Mouse (Mus musculus) embryonic facial prominence, embryonic 14.5 days (tissue): ENCODE data around the gene Mogs. TPM values are rescaled to one million over a fixed set of nuclear protein-coding genes. Genes with fewer than 3 reads are reported as not detected.

ENCODE experiments used
- ATAC-seq: fragments of 200-750 bp; cut with Nextera tagmentation; 2 replicates; pipeline ENCODE4 v1.8.0; 2017; ENCODE audit warnings: low read depth, moderate number of reproducible peaks, moderate TSS enrichment
- DNase-seq: peaks from one replicate; pipeline ENCODE4 v3.0.0-alpha.2; 2015; ENCODE audit warnings: low spot score
- H3K27ac ChIP-seq: fragments of 300-500 bp; sonication (generic); replicated peaks from 2 replicates; pipeline ENCODE4 v1.5.1; 2014; ENCODE audit warnings: low read depth, mild to moderate bottlenecking, low read length, moderate library complexity
- H3K27me3 ChIP-seq: fragments of 300-500 bp; sonication (generic); replicated peaks from 2 replicates; pipeline ENCODE4 v1.6.1; 2014; ENCODE audit warnings: low read length; ENCODE audit not compliant: control insufficient read depth, insufficient read depth
- H3K36me3 ChIP-seq: fragments of 300-500 bp; sonication (generic); 2 replicates; pipeline ENCODE4 v1.6.1; 2014; ENCODE audit warnings: low read length, mixed read lengths; ENCODE audit not compliant: control insufficient read depth, insufficient read depth
- H3K4me1 ChIP-seq: fragments of 300-500 bp; sonication (generic); 2 replicates; pipeline ENCODE4 v1.6.1; 2014; ENCODE audit warnings: antibody characterized with exemption, low read length; ENCODE audit not compliant: control insufficient read depth, insufficient read depth
- H3K4me2 ChIP-seq: fragments of 300-500 bp; sonication (generic); 2 replicates; pipeline ENCODE4 v1.6.1; 2014; ENCODE audit warnings: low read depth, mild to moderate bottlenecking, low read length, moderate library complexity, mixed read lengths
- H3K4me3 ChIP-seq: fragments of 300-500 bp; sonication (generic); 2 replicates; pipeline ENCODE4 v1.5.1; 2014; ENCODE audit warnings: low read depth, mild to moderate bottlenecking, low read length
- H3K9ac ChIP-seq: fragments of 300-500 bp; sonication (generic); 2 replicates; pipeline ENCODE4 v1.6.1; 2014; ENCODE audit warnings: low read depth, mild to moderate bottlenecking, low read length, moderate library complexity, mixed read lengths
- H3K9me3 ChIP-seq: fragments of 300-500 bp; sonication (generic); 2 replicates; pipeline ENCODE4 v1.6.1; 2016; ENCODE audit warnings: low read length; ENCODE audit not compliant: control insufficient read depth
- WGBS: fragments of 180-500 bp; shearing (Covaris S2); extraction: QIAGEN DNeasy Blood & Tissue Kit; methylation state at CpG from one replicate; pipeline ENCODE4 v1.1.7; 2014; 5-methylcytosine and 5-hydroxymethylcytosine counted together
- polyA plus RNA-seq: library from polyadenylated mRNA; unstranded; fragments of >200 nt; fragmentation: Nextera tagmentation; extraction: Ambion mirVana; gene quantifications from 2 replicates; pipeline ENCODE4 v1.2.1, GENCODE M21; 2014

Gene Mogs
- polyA plus RNA-seq, 1 experiment from 2014 or later, result 49.3 TPM

GRCm38 (mm10) chr6:83124851-83125312 is 9.6 kb downstream of the Mogs start:
- DNase-seq, result peak; percentile 97
- peak overlapping the region; percentile 42 for H3K27ac ChIP-seq
- no peaks in the 10 kb centered on the region for H3K9me3 ChIP-seq
- H3K36me3 ChIP-seq, result 0 out of 2 replicates have a peak, but pooled peaks cover 5% of the 10 kb centered on the region
- peak overlapping the region; percentile 79 for H3K4me2 ChIP-seq
- WGBS, result 0% methylated on average over 30 of the region's 30 CpGs
- H3K9ac ChIP-seq, result peak overlapping the region; percentile 71
- H3K27me3 ChIP-seq, result no peaks in the 10 kb centered on the region
- ATAC-seq, result peak; percentile 19; the same call in 1 of the 2 replicates
- peak overlapping the region; percentile 69 for H3K4me3 ChIP-seq
- H3K4me1 ChIP-seq, result peaks cover 26% of the 10 kb centered on the region

DNA sequence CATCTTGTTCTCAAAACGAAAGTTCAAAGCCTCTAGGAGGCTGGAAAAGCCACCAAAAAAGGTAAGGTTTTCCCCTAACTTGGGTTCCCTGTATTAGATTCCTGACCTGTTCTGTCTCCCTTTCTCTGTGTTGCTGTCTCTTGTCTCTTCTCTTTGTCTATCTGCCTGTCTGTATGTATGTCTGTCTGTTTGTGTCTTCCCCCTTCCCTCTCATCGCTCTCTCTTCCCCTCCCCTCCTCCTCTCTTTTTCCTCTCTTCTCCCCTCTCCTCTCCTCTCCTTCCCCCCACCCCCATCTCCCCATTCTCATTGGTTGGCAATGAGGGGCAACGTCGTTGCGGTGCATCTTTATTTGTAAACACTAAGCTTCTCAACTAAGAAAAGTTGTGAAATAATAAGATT is 10.0 kb downstream of the Mogs start, which contains the start of gene Ino80b:
Ino80b (minus strand) TSS at position 101 of the 400 bp plus-strand sequence.
- DNase-seq, result no peak
- no peak for ATAC-seq
- Histone ChIP-seq H3K4me2 (peak within 1 kb of the TSS; percentile 79), H3K27ac (peak within 1 kb of the TSS; percentile 42), H3K4me1 (peaks cover 22% of the 10 kb centered on the region), H3K36me3 (0 out of 2 replicates have a peak, but pooled peaks cover 5% of the 10 kb centered on the region), H3K27me3 (no peaks in the 10 kb centered on the region), H3K9ac (peak within 1 kb of the TSS; percentile 71), H3K4me3 (peak within 1 kb of the TSS; percentile 69), H3K9me3 (no peaks in the 10 kb centered on the region)
- 33% methylated on average over 5 of the region's 5 CpGs for WGBS

- WGBS, result 93% methylated on average over 5 of the region's 5 CpGs
- no peaks in the 10 kb centered on the region for H3K27me3 ChIP-seq
- DNase-seq (no peak), ATAC-seq (no peak)
- no peak overlapping the region for H3K27ac ChIP-seq
- no peak overlapping the region for H3K4me2 ChIP-seq
- H3K36me3 ChIP-seq, result 0 out of 2 replicates have a peak, but pooled peaks cover 5% of the 10 kb centered on the region
- no peak overlapping the region for H3K4me3 ChIP-seq
- no peak overlapping the region for H3K9ac ChIP-seq
- peaks cover 15% of the 10 kb centered on the region for H3K4me1 ChIP-seq
- H3K9me3 ChIP-seq, result no peaks in the 10 kb centered on the region
Measured at GRCm38 (mm10) chr6:83127419-83127818, 12.1 kb downstream of the Mogs start.

- Histone ChIP-seq H3K27me3 (no peaks in the 10 kb centered on the region), H3K4me3 (no peak overlapping the region), H3K9ac (no peak overlapping the region), H3K4me2 (no peak overlapping the region), H3K9me3 (no peaks in the 10 kb centered on the region), H3K27ac (no peak overlapping the region), H3K36me3 (no peaks in the 10 kb centered on the region), H3K4me1 (peaks cover 18% of the 10 kb centered on the region)
- DNase-seq, result no peak
- 67% methylated on average over 6 of the region's 6 CpGs for WGBS
- ATAC-seq, result no peak
Measured at GRCm38 (mm10) chr6:83131469-83132034, 16.3 kb downstream of the Mogs start.

GRCm38 (mm10) chr6:83132176-83132919 is 17.1 kb downstream of the Mogs start:
- no peaks in the 10 kb centered on the region for H3K27me3 ChIP-seq
- H3K4me2 ChIP-seq, result no peak overlapping the region
- no peaks in the 10 kb centered on the region for H3K36me3 ChIP-seq
- H3K4me1 ChIP-seq, result peaks cover 19% of the 10 kb centered on the region
- H3K9ac ChIP-seq, result no peak overlapping the region
- no peak overlapping the region for H3K27ac ChIP-seq
- no peak for ATAC-seq
- WGBS, result 85% methylated on average over 9 of the region's 9 CpGs
- DNase-seq, result no peak
- H3K9me3 ChIP-seq, result no peaks in the 10 kb centered on the region
- H3K4me3 ChIP-seq, result no peak overlapping the region

DNA sequence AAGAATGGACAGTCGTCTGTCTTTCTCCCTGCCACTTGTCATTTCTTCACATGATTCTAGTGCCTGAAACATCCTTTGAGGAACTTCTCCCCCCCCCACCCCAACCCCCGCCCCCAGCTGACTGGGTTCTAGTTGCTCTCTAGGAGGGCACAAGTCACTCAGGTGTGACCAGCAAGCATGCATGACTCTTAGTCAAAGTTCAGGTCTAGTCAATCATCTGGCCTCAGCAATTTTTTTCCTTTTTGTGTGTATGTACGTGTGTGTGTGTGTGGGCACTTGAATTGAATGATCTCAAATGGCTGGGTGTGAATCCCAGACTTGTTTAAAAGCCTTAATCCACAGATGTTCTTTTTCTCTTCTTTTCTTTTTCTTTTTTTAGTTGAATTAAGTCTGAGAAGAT is 18.9 kb downstream of the Mogs start:
- H3K4me2 ChIP-seq, result no peak overlapping the region
- DNase-seq (no peak), ATAC-seq (no peak)
- H3K9ac ChIP-seq, result no peak overlapping the region
- H3K4me3 ChIP-seq, result no peak overlapping the region
- H3K27ac ChIP-seq, result no peak overlapping the region
- no peaks in the 10 kb centered on the region for H3K36me3 ChIP-seq
- H3K27me3 ChIP-seq, result no peaks in the 10 kb centered on the region
- no peaks in the 10 kb centered on the region for H3K9me3 ChIP-seq
- WGBS, result 60% methylated on average over 3 of the region's 3 CpGs
- H3K4me1 ChIP-seq, result peaks cover 31% of the 10 kb centered on the region

DNA sequence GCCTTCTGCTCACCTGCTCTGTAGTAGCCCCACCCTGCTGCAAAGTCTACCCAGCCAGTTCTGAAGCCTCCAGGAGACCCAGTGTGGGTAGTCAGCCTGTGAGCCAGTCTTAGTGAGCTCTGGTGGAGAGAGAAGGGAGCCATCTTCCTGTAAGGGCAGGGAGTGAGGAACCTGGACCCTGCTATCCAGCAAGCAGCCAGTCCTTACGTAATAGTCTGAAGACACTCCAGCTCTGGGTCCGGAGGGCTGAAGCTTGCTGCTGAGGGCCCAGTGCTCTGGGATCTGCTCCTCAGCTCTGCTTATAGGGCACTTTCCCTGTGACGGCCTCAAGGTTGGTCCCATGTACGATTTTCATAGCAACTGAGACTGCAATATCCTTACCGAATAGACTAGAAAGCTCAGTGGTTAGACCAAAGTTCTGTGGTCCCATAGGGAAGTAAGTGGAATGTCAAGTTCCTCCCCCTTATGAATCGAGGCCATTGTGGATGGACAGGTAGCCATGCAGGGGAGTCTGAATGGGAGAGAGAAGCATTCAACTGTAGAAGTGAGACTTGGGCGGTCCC is 19.7 kb downstream of the Mogs start, which contains the start of gene Rtkn:
Rtkn (plus strand) TSS at position 513 of the 563 bp plus-strand sequence.
- H3K4me2 ChIP-seq, result peak within 1 kb of the TSS; percentile 62
- DNase-seq (no peak), ATAC-seq (no peak)
- H3K36me3 ChIP-seq, result no peaks in the 10 kb centered on the region
- peaks cover 37% of the 10 kb centered on the region for H3K4me1 ChIP-seq
- no peaks in the 10 kb centered on the region for H3K27me3 ChIP-seq
- H3K9me3 ChIP-seq, result no peaks in the 10 kb centered on the region
- peak within 1 kb of the TSS; percentile 45 for H3K4me3 ChIP-seq
- peak within 1 kb of the TSS; percentile 97 for H3K27ac ChIP-seq
- 57% methylated on average over 7 of the region's 7 CpGs for WGBS
- peak within 1 kb of the TSS; percentile 74 for H3K9ac ChIP-seq

GRCm38 (mm10) chr6:83135571-83136161 is 20.4 kb downstream of the Mogs start:
- Histone ChIP-seq H3K4me3 (peak overlapping the region; percentile 45), H3K27ac (peak overlapping the region; percentile 97), H3K36me3 (no peaks in the 10 kb centered on the region), H3K9me3 (no peaks in the 10 kb centered on the region), H3K4me1 (peaks cover 37% of the 10 kb centered on the region), H3K27me3 (no peaks in the 10 kb centered on the region), H3K9ac (peak overlapping the region; percentile 74), H3K4me2 (peak overlapping the region; percentile 62)
- peak; percentile 68 for DNase-seq
- WGBS, result 4% methylated on average over 35 of the region's 37 CpGs
- ATAC-seq, result no peak; the same call in 1 of the 2 replicates
